Mouse (Mus musculus) CD4-positive, CD25-positive, alpha-beta regulatory T cell, adult 2 months (primary cell): Measurements from ENCODE around the gene Enpep.
A peak's percentile ranks its signal among the peaks of the same experiment; 100 is the strongest.

Experiments
- DNase-seq: peaks from one replicate; pipeline ENCODE4 v3.0.0-alpha.2; 2012; ENCODE audit warnings: low read depth, low spot score

Gene Enpep

DNA sequence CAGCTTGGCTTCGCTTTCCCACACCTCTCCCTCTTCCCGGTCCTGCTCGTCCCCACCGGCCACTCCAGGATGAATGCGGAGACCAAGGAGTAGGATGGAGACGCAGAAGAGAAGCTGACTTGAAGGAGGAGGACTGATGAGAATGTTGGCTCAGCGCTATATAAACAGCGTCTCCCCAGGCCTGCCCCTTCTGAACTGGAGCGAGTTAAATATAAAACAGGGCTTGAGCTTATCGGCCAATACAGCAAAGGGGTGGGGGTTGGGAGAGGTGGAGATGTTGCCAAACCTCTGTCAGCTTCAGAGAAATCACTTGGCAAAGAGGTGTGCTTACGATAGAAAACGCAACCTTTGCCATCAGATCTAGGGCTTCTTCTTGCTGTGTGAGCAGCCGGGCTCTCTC is at the start of gene Enpep:
Enpep (minus strand) TSS at position 135 of the 400 bp plus-strand sequence.
- no peak for DNase-seq

DNA sequence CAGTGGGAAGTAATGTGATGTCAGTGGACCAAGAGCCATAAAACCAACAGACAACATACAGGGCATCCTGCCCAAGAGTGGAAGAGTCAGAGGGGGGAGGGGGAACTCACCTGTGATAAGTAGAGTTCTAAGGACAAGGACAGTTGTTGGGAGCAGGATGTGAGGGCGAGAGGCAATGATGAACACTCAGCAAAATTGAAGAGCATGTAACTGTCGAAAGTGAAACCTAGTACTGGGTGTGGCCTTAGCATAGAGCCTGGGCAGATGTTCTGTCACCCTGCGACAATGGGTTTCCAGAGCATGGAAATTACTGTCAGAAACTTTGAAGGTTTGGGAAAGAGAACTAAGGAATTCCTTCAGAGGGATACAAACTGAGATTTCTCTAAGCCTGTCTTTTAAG is 46.6 kb upstream of the Enpep start:
- DNase-seq = peak; percentile 41

DNA sequence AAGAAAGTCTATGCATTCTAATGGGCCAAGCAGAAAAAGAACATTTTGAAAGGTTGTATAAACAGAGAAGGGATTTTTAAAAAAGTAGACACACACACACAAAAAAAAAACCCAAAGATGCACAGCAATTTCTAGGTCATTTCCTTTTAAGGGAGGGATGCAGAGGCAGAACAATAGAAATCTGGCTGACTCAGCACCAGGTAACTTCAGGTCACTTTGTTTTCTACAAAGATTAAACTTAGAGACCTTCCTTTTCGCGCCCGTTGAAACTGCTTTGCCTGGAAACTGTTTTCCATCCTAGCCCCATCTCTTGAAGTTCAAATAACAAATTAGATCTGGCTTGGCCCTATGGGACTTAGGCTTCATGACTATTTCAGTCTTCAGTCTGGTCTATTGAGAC is 42.6 kb upstream of the Enpep start:
- DNase-seq = peak; percentile 4

DNA sequence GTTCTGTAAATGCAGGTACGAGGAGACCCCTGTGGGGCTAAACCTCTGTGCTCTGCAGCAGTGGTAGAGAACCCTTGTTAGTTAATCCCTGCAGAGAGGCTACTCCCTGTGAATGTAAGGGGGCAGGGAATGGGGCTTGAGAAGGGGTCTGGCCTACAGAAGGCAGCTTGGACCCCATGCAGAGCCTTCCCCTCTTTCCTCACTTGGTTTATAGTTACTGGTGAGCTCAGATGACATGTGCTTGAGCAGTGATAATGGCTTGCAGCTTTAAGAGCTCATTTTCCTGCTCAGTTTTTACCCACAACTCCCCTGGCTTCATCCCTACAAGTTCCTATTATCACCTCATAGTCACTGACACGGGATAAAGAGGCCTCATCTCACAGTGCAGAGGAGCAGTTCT is 40.6 kb upstream of the Enpep start:
- DNase-seq = no peak

DNA sequence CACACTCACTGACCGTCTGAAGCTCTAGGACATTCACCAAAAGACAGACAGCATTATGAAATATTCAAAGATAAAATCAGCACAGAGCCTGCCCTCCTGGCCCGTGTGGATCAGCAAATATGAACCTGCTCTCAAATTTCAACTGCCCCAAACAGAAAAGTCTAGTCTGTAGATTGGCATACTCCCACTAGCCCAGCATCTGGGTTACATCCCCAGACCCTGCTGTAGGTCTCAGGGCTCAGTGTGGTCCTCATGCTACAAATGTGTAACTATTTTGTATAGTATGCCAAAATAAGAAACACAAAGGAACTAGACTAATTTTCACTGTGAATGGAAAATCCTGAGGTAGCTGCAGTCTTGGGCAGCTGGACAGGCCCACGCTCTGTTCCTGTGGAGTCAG is 37.0 kb upstream of the Enpep start:
- DNase-seq = no peak

DNA sequence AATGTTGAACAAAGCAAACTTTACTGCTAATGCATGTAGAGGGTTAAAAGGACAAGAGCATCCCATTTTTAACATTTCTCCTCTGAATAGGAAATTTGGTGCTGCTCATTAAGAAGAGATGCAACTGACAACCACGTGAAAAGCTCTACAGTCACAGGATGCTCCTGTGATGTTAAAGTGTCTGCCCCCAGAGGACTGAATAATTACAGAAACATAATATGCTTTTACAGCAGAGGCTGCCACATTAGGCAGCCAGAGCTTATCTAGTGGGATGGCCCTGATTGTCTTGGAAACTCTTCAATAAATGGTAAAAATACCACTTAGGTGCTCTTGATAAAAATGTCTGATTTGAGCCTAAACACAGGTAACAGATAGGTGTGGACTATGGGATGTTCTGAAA is 33.4 kb upstream of the Enpep start:
- DNase-seq = no peak

DNA sequence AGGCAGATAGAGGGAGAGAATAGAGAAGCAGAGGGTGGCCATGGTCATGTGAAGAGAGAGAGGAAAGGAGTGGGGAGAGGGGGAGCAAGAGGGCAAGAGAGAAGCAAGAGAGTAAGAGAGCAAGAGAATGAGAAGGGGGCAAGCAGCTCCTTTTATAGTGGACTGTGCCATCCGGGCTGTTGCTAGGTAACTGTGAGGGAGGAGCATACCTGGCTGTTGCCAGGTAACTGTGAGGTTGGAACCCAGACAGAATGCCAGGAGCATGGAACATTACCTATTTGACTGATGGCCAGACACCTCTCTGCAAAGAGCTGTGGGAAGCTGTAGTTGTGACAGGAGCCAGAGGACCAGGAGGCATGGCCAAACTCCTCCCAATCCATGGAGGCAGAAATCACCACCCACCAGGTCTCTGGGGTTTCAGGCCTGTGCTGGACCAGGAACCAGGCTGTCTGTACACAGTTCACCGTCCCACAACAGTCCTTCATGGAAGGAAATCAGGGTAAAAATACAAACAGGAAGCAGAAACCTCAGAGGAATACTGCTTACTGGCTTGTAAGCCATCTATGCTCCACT is 32.4 kb upstream of the Enpep start:
- no peak for DNase-seq

DNA sequence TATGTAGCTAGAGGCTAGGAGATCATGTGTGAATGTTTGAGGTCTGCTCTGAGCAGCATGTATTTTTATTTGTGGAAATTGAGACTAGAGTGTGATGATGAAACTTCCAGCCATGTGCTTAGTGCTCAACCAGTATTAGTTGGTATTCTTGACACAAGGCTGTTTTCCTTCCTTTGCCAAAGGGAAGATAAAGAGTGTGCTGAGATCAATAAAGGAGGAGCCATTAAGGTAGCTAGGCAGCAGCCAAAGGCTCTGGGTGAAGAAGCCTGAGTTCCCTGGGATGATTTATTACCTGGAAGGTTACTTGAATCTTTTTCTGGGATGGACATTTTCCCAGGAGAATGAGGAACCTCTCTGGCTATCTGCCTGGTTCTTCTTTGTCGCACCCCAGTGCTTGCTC is 30.9 kb upstream of the Enpep start:
- no peak for DNase-seq

DNA sequence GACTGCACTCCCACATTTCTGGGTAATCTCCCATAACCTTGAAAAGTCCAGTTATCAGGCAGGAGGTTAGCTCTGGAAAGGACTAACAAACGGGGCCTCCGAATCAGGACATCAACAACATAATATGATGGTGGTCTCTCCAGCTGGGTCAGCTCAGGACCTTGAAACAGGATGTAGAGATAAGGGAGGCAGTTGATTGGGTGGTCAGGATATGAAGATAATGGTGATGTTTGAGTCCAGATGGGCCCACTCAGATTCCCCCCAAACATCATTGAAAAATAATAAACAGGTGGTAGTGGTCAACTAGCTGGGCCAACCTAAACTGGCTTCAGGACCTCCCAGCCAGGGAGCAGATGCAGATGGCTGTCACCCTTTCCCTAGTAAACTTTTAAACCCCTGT is 25.6 kb upstream of the Enpep start:
- no peak for DNase-seq

DNA sequence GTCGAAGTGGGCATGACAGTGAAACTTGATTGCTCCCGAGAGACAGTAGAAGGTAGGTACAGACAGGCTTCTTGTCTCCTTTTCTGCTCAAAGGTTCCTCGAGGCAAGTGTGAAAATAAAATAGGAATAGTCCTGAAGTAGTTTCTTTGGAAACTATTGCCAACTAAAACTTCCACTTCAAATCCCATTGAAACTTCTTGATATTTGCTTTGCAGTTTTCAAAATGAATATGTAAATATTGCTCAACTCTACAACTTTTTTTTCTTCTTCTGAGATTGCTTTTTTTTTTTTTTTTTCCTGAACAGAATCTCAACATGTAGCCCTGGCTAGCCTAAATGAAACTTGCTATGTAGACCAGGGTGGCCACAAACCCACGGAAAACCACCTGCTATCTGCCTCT is 21.4 kb upstream of the Enpep start:
- DNase-seq = no peak

DNA sequence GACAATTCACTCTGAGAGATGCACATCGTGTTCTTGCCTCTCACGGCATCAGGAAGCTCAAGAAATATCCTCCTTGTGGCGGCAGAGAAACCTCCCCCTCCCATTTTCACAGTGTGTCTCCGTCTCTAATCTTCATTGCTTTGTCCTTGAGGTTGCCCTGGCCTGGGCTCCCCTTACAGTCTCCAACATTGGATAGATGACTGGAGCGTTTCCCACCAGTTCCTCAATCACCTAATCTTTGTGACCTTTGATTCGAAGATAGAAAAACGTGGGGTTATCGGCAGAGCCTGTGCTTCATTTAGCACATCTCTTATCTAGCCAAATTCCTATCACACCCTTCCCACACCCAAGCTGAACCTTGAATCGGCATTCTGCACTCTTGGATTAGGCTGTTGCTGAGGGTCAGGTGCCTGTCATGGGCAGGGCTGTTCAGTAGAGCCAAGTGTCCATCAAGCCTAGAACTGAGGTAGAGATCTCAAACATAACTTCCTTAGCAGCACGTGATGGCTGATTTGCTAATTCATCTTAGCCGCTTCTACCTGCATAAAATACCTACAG is 18.9 kb upstream of the Enpep start:
- no peak for DNase-seq

DNA sequence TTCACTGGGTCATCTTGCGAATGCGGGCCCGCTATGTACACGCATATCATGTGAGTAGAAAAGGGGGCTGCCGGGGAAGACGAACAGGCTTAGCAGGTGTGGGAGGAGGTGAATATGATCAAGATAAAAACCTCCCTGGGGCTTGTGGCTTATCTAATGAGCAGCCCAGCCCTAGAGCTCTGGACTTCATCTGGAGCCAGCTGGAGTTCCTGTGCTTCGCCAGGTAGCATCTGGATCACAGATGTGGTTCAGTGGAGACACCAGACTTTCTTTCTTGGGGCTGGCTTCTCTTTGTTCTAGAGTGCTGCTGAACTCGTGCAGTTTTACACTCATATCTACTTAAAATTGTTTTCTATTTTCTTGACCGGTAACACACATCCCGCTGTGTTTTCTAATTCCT is 14.8 kb upstream of the Enpep start:
- no peak for DNase-seq

DNA sequence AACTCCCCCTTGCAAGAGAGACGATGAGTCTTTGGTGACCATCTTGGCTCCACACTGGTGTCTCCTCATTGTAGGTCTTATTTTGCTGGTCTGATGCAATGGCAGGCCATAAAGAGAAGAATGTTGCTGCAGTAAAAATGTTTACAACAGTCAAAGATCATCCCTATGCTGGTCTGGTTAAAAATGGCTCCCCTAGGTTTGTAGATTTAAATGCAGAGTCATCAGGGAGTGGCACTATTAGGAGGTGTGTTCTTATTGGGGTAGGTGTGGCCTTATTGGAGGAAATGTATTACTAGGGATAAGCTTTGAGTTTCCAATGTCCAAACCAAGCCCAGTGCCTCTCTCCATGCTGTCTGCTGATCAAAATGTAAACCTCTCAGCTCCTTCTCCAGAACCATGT is 10.2 kb upstream of the Enpep start:
- DNase-seq = no peak

DNA sequence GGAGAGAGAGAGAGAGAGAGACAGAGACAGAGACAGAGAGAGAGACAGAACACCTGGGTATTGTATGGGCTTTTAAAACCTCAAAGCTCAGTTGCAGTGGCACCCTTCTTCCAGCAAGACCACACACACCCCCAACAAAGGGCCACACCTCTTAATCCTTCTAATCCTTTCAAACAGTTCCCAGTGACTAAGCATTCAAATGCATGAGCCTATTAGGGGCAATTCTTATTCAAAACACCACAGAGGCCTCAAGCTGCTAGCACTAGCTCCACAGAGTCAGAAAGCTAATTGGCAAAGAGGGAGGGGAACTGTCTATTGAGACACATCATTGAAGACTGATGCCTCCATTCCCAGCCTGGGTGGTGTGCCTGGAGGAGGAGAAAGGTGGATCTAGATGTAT is 8.5 kb upstream of the Enpep start:
- no peak for DNase-seq

DNA sequence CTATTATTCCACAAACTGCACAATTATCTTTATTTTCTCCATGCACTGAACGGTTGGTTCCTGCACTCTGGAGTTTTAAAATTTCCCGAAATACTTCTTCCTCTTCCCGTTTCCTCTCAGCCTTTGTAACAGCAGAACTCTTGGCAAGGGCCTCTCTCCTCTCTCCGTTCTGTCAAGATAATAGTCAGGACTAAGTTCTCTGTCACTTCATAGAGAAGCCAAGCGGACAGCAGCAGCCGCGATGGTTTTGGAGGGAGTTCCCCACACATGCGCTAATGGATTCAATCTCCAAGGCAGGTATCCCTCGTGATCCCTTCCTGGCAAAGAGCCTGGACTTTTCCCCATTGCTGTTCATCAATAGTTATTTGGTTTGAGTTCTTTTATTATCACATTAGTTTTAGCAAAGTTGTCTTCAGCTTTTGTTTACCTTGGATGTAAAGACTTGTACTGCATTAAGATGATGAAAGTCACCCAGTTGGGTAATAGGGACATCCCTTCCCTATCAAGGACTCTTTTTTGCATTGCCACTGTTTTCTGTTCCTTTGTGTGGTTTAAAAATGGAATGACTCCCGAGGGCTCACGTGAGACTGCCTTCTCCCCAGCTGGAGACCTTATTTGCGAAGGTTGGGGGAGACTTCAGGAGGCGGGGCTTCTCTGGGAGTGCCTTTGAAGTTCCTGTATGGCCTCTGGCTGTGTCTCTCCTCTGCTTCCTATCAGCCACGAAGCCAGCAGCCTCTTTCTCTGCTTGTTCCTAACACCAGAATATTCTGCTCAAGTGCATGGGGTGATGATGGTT is 6.0 kb upstream of the Enpep start:
- no peak for DNase-seq

DNA sequence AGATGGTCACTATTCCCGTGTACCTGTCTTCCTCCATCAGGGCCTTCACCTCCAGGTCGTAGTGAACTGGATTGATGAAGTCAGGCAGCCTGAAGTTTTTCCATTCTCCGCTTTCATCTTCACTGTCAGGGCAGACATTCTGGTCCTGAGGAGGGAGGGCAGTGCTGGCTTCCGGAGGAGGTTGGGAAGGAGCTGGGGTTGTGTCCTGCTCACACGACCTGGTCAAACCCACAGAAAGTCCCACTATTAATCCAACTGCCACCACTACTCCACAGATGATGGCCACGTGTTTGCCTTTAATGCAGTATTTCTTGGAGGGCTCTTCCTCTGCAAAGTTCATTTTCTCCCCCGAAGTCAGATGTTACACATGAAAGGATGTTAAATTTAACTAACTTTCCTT is 378 bp downstream of the Enpep start:
- no peak for DNase-seq

DNA sequence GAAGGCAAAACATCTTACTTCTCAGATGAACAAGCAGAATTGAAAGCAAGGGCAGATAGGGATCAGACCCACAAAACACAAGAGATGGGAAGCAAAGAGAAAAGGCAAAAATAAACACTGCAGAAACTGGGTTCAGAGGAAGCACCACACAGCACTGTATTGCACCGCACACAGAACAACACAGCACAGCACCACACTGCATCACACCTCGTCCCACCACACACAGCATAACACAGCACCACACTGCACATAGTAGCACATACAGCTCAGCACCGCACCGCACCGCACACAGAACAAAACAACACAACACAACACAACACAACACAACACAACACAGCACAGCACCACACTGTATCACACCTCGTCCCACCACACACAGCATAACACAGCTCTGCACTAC is 1.1 kb downstream of the Enpep start:
- no peak for DNase-seq

DNA sequence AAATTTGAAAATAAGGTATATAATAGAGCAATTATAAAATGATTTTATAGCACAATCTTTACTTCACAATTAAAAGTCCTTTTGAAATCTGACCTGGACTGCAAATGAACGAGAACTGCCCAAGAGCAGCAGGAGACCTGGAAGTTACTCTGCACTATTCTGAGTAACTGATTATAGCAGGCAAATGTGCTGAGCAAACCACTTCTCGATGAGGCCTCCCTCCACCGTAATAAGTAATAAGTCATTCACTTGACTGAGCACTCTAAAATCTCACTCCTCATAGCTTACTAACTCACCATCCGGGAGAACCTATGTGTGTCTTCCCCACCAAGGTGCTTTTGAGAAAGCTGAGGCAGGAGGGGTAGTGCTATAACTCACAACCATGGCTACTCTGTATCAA is 4.5 kb downstream of the Enpep start:
- no peak for DNase-seq

DNA sequence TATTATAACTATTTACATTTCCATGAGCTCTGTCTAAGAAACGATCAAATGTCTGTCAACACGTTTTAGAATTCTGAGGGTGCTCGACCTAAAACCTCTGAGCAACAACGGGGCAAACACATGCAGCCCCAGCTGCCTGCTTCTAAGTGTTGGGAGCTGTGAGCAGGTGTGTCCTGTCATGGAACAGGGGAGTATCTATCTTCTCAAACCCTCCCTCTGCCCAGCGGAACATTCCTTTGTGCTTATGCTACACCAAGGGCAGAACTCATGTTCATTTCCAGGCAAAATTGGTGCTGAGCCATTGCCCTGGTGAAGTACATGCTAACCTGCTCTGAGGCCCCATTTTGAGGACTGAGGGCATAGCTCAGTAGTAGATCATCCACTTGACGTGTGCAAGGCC is 10.9 kb downstream of the Enpep start:
- DNase-seq = no peak

DNA sequence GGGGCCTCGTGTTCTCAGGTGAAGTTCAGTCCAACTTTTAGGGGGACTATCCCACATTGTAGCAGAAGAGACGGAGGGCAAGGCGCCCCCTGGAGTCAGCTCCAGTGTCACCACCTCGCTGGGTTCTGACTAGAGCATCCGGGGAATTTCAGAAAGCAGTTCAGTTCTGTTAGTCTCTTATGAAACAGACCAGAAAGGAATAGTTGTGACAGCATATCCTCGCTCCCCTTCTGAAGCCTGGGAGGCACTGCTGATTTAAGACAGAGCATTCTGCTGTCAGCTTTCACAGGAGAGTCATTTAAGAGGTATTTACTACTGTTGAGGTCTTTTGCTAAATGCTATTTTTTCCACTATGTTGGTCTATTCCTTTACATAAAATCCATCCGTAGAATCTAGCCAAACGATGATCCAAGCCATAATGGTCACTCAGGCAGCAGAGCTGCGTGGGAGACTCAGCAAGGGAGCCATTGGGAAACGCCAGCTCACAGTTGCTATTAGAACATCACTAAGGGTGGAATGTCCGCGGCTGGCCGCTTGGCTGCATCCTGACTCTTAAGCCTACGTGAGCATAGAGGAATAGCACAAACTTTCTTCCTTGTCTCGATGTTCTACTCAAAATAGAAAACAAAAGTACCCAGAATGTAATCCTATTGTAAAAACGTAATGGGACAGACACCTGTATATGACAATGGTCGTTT is 15.3 kb downstream of the Enpep start:
- no peak for DNase-seq

DNA sequence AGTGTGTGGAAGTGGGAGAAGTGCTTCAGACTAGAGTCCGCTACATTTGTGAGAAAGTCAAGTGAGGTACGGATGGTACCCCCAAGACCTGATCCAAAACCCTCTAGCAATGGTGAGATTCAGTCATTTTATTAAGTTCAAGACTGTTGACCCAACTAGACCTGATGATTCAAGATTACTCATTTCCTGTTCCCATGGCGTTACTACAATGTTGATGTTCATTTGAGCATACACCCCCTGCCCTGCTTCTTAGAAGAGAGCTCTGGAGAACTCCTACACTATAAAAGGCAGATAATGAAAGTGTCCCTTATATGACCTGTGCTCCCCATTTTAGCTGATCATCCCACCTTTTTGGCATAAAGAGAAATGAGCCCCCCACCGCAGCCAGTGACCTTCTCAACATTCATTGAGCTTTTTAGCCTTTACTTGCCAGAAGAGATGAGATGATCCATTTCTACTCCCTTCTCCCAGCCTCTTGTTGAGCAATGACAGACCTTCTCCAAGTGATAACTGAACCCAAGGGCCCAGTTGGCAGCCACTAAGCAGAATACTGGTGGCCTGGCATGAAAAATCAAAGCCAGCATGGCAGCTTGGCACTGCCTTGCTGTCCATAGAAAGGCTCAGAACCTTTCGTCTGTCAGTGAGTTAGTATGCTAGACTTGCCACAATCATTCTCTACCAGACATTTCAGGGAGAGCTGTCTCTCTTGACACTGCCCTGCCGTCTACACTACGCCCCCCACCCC is 18.7 kb downstream of the Enpep start:
- DNase-seq = no peak

DNA sequence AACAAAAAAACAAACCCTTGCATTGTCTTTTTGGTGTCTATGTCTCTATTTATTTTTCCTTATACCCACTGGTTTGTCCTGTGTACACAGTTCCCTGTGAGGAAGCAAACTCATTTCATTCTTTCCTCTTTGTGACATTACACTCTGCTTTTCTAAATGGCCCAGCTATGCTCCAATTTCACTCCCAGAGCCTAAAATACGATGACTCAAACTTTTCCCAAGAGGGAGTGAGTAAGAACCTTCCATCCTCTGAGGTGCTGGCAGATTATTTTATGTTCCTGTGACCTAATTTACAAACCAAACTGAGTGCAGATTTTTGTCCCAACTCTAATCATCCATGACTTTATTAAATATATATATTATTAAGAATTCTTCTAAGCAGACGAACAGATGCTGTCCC is 19.3 kb downstream of the Enpep start:
- DNase-seq = no peak
